Mouse (Mus musculus) kidney, embryonic 16.5 days (tissue): ENCODE measurements around the gene Utp20. TPM values are rescaled to one million over a fixed set of nuclear protein-coding genes. Genes with fewer than 3 reads are reported as not detected.
"Not testable (repeated sequence)": the region's sequence is repeated elsewhere in the genome, so short reads cannot be mapped to it uniquely, and the experiment has no call there.

Source experiments
- ATAC-seq: fragments of 200-750 bp; cut with Nextera tagmentation; 2 replicates; pipeline ENCODE4 v1.8.0; 2017; ENCODE audit warnings: moderate TSS enrichment; ENCODE audit not compliant: low FRiP score, low TSS enrichment
- H3K27ac ChIP-seq: fragments of 300-500 bp; sonication (generic); 2 replicates; pipeline ENCODE4 v1.5.1; 2014; ENCODE audit warnings: low read length
- H3K27me3 ChIP-seq: fragments of 300-500 bp; sonication (generic); 2 replicates; pipeline ENCODE4 v1.6.1; 2014; ENCODE audit warnings: low read length, control low read depth, mixed read lengths; ENCODE audit not compliant: insufficient read depth
- H3K36me3 ChIP-seq: fragments of 300-500 bp; sonication (generic); 2 replicates; pipeline ENCODE4 v1.6.1; 2014; ENCODE audit warnings: low read length, control low read depth, mixed read lengths; ENCODE audit not compliant: insufficient read depth
- H3K4me1 ChIP-seq: fragments of 300-500 bp; sonication (generic); 2 replicates; pipeline ENCODE4 v1.6.1; 2014; ENCODE audit warnings: low read length, control low read depth, mixed read lengths; ENCODE audit not compliant: insufficient read depth
- H3K4me2 ChIP-seq: fragments of 300-500 bp; sonication (generic); replicated peaks from 2 replicates; pipeline ENCODE4 v1.6.1; 2014; ENCODE audit warnings: low read depth, low read length
- H3K4me3 ChIP-seq: fragments of 300-500 bp; sonication (generic); 2 replicates; pipeline ENCODE4 v1.5.1; 2014; ENCODE audit warnings: mild to moderate bottlenecking, low read length
- H3K9ac ChIP-seq: fragments of 300-500 bp; sonication (generic); replicated peaks from 2 replicates; pipeline ENCODE4 v1.6.1; 2014; ENCODE audit warnings: low read length
- H3K9me3 ChIP-seq: fragments of 300-500 bp; sonication (generic); 2 replicates; pipeline ENCODE4 v1.6.1; 2016; ENCODE audit warnings: low read length, control low read depth
- WGBS: fragments of 180-500 bp; shearing (Covaris S2); extraction: QIAGEN DNeasy Blood & Tissue Kit; methylation state at CpG from one replicate; pipeline ENCODE4 v1.1.7; 2014; 5-methylcytosine and 5-hydroxymethylcytosine counted together
- polyA plus RNA-seq: library from polyadenylated mRNA; unstranded; fragments of >200 nt; fragmentation: Nextera tagmentation; extraction: Ambion mirVana; gene quantifications from 2 replicates; pipeline ENCODE4 v1.2.1, GENCODE M21; 2015

Utp20 gene
- polyA plus RNA-seq, 1 experiment from 2014 or later, result 16.8 TPM

DNA sequence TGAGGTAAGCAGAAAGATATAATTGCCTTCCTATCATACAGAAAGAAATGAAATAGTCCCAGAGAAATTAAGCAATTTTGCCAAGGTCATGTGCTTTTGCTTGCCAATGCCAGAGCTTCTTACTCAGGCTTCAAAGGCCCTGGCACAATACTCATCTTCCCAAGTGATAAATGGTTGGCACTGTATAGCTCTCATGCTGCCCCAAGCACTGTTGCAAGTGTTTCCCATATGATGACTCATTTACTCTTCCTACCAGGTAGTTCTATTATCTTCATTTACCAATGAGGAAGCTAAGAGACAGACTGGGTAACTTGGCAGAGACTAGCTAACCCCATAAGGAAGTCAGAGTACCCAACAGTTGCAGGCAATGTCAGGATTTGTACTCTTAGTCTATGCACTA lies 1.8 kb upstream of the Utp20 start:
- no peaks in the 10 kb centered on the region for H3K27me3 ChIP-seq
- H3K4me1 ChIP-seq, result peaks cover 5% of the 10 kb centered on the region
- no peak overlapping the region for H3K27ac ChIP-seq
- no peak overlapping the region for H3K9ac ChIP-seq
- peaks cover 14% of the 10 kb centered on the region for H3K36me3 ChIP-seq
- no peak for ATAC-seq
- no peak overlapping the region for H3K4me3 ChIP-seq
- no peak overlapping the region for H3K4me2 ChIP-seq
- H3K9me3 ChIP-seq, result no peaks in the 10 kb centered on the region

DNA sequence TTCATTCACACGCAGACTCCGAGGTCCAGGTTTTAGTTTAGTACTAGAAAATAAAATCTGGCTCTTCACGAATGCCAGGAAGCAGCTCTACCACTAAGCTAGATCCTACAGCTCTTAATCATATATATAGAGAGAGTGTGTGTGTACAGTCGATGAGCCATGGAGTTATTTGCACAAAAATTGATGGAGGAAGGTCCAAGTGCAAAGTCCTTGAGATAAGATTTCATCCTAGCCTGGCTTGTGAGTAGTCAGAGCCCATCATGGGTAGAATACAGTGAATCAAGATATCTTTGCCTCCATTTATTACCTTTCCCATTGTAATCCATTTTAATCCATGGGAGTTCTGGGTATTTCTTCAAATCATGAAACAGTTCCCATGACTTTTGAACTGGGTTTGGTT lies 992 bp upstream of the Utp20 start:
- WGBS, result 88% methylated on average over 4 of the region's 4 CpGs
- Histone ChIP-seq H3K4me1 (peaks cover 5% of the 10 kb centered on the region), H3K4me3 (peak overlapping the region; percentile 87; the same call in 1 of the 2 replicates), H3K4me2 (peak overlapping the region; percentile 90), H3K27ac (no peak overlapping the region), H3K9me3 (no peaks in the 10 kb centered on the region), H3K27me3 (no peaks in the 10 kb centered on the region), H3K9ac (no peak overlapping the region), H3K36me3 (peaks cover 20% of the 10 kb centered on the region)
- ATAC-seq, result no peak

DNA sequence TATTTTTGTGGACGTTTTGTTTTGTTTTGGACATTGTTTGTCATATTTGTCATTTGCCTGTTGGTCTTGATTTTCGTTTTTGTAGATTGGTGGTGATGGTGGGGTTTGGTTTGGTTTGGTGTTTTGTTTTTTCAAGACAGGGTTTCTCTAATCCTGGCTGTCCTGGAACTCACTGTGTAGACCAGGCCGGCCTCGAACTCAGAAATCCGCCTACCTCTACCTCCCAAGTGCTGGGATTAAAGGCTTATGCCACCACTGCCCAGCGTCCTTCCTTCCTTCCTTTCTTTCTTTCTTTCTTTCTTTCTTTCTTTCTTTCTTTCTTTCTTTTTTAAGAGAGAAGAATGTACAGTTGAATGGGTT lies 323 bp upstream of the Utp20 start:
- H3K9me3 ChIP-seq, H3K4me1 ChIP-seq, H3K27me3 ChIP-seq, H3K27ac ChIP-seq, ATAC-seq: not testable (repeated sequence)
- Histone ChIP-seq H3K4me2 (peak overlapping the region; percentile 90), H3K9ac (peak overlapping the region; percentile 64), H3K36me3 (peaks cover 20% of the 10 kb centered on the region), H3K4me3 (peak overlapping the region; percentile 87)
- 4% methylated on average over 6 of the region's 6 CpGs for WGBS

DNA sequence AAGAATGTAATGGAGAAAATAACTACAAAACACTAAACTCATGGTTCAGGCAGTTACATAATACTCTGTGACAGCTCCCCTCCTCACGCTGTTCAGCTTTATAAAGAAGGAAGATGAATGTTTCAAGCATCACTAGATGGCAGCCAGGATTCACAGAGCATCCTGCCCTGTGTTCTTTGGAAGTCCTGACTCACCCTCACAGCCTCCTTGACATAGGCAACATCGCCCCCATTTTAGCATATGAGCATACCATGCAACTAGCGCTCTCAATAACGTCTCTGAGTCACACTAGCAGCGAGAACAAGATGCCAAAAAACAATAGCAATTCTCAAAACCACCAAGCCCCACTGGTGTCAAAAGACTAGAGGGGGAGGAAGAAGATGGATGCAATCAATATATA lies 9.3 kb downstream of the Utp20 start:
- Histone ChIP-seq H3K4me2 (no peak overlapping the region), H3K4me1 (no peaks in the 10 kb centered on the region), H3K27me3 (no peaks in the 10 kb centered on the region), H3K36me3 (peaks cover 70% of the 10 kb centered on the region), H3K9me3 (no peaks in the 10 kb centered on the region), H3K9ac (no peak overlapping the region), H3K4me3 (no peak overlapping the region), H3K27ac (no peak overlapping the region)
- no peak for ATAC-seq
- 89% methylated on average over 5 of the region's 5 CpGs for WGBS

DNA sequence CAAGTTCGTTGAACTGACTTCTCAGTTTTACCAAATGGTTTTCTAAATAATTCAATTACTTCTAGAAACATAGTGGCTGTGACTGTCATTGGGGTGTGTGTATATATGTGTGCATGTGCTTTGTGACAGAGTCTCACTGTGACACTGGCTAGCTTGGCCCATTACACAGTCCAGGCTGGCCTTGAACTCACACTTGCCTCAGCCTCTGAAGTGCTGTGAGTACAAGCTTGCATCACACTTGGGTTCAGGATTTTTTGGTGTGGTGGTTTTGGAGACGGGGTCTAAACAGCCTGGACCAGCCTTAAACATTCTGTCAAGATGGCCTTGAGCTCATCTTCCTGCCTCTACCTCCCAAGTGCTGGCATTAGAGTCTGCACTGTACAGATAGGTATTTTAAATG lies 11.3 kb downstream of the Utp20 start:
- Histone ChIP-seq H3K9ac (no peak overlapping the region), H3K9me3 (no peaks in the 10 kb centered on the region), H3K4me1 (no peaks in the 10 kb centered on the region), H3K4me2 (no peak overlapping the region), H3K27ac (no peak overlapping the region), H3K27me3 (no peaks in the 10 kb centered on the region), H3K36me3 (peaks cover 69% of the 10 kb centered on the region), H3K4me3 (no peak overlapping the region)
- 85% methylated on average over 2 of the region's 2 CpGs for WGBS
- ATAC-seq, result no peak

DNA sequence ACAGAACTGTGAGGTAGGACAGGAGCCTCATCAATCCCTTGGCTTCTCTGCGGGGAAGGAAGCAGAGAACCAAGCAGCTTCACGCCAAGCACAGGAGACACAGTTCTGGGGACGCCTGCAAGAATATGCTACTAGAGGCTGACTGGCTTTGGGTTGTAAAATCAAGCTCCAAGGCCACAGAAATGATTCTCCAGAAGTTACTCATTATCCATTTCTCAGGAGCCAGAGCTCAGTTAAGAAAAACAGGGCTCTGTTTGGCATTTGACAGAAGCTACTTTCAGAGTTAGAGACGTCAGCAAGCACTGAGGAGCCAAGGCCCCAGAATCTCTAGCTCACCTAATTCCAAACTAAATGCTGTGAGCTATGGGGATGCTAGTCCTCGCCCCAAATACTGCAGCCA lies 14.9 kb downstream of the Utp20 start:
- Histone ChIP-seq H3K9me3 (no peaks in the 10 kb centered on the region), H3K9ac (no peak overlapping the region), H3K4me2 (no peak overlapping the region), H3K27me3 (no peaks in the 10 kb centered on the region), H3K4me1 (no peaks in the 10 kb centered on the region), H3K36me3 (peaks cover 69% of the 10 kb centered on the region), H3K4me3 (no peak overlapping the region), H3K27ac (0 out of 2 replicates have a peak overlapping the region, but pooled peaks have one; percentile 53)
- WGBS, result 86% methylated on average over 5 of the region's 5 CpGs
- peak; percentile 54; the same call in 1 of the 2 replicates for ATAC-seq

DNA sequence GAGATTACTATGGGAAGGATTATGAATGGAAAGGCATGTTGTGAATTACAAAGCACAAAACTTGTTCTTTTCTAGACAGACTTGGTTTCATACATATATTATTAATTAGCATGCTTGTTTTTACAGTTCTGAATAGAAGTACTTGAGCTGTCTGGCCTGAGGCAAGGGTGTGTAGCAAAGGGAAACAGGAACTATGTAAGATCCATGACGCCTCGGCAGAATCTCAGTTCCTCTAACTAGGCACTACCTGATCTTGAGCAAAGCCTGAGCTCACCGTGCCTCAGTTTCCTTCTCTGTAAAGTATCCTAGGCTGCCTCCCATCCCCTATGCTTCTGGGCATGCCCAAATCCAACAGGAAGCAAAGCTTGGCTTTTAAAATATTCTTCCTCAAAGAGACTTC lies 24.4 kb downstream of the Utp20 start:
- no peaks in the 10 kb centered on the region for H3K4me1 ChIP-seq
- H3K27ac ChIP-seq, result no peak overlapping the region
- H3K4me3 ChIP-seq, result no peak overlapping the region
- H3K36me3 ChIP-seq, result peaks cover 38% of the 10 kb centered on the region
- ATAC-seq, result no peak
- no peak overlapping the region for H3K9ac ChIP-seq
- WGBS, result 91% methylated on average over 3 of the region's 3 CpGs
- no peak overlapping the region for H3K4me2 ChIP-seq
- no peaks in the 10 kb centered on the region for H3K9me3 ChIP-seq
- no peaks in the 10 kb centered on the region for H3K27me3 ChIP-seq

DNA sequence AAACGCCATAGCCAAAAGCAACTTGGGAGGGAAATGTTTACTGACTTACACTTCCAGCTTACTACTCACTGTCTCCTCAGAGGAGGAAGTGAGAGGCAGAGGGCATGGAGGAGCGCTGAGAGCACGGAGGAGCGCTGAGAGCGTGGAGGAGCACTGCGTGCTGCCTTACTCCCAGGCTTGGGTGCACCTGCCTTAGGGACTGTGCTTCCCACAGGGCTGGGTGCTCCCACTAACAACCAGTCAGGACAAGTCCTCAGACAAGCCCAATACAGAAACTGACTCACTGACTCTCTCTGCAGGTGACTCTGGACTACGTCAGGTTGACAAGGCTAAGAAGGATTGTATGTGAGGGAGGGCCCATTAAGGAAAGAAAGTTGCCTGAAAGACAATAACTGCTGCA lies 27.2 kb downstream of the Utp20 start:
- Histone ChIP-seq H3K27ac (no peak overlapping the region), H3K9me3 (no peaks in the 10 kb centered on the region), H3K9ac (no peak overlapping the region), H3K36me3 (peaks cover 35% of the 10 kb centered on the region), H3K4me3 (no peak overlapping the region), H3K4me2 (no peak overlapping the region), H3K4me1 (no peaks in the 10 kb centered on the region), H3K27me3 (no peaks in the 10 kb centered on the region)
- no peak for ATAC-seq
- WGBS, result 94% methylated on average over 7 of the region's 7 CpGs

DNA sequence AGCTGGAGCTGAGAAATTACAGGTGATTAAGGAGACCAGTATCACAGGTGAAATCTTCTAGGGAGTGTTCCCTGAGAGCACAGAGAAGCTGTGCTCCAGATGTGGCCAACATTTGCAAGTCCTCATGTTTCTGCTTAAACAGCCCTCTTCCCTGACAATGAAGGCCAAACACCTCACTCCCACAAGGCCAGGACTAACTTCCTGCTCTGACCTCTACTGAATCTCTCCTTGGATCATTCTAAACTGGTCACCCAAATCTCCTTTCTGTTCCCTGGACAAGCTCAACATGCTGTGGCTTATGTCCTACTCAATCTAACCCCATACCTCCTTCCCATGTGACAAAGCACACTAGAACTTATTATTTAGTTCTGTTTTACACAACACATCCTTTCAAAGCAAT lies 29.2 kb downstream of the Utp20 start:
- H3K4me3 ChIP-seq, result no peak overlapping the region
- H3K27ac ChIP-seq, result no peak overlapping the region
- H3K9me3 ChIP-seq, result no peaks in the 10 kb centered on the region
- no peaks in the 10 kb centered on the region for H3K27me3 ChIP-seq
- peaks cover 38% of the 10 kb centered on the region for H3K36me3 ChIP-seq
- no peak overlapping the region for H3K4me2 ChIP-seq
- H3K4me1 ChIP-seq, result no peaks in the 10 kb centered on the region
- no peak overlapping the region for H3K9ac ChIP-seq
- ATAC-seq, result no peak

DNA sequence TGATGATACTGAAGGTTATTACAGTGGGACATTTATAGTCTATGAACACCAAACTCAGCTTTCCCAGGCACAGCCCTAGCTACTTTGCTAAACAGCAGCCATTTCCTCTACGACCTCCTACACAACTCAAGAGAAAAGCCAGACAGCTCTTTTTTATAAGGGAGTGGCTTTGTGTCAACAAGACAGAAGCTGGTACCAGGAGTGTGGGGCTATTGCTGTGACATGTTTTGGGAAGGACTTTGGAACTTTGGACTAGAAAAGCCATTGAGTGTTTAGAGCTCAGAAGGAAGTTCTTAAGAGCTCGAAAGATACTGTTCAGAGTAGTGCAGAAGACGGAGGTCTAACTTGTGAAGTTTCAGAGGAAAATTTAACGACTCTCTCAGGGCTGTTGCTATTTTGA lies 29.7 kb downstream of the Utp20 start:
- Histone ChIP-seq H3K27ac (no peak overlapping the region), H3K9ac (no peak overlapping the region), H3K4me2 (no peak overlapping the region), H3K9me3 (no peaks in the 10 kb centered on the region), H3K27me3 (no peaks in the 10 kb centered on the region), H3K36me3 (peaks cover 42% of the 10 kb centered on the region), H3K4me3 (no peak overlapping the region), H3K4me1 (no peaks in the 10 kb centered on the region)
- no peak for ATAC-seq
- WGBS, result 80% methylated on average over 4 of the region's 4 CpGs

DNA sequence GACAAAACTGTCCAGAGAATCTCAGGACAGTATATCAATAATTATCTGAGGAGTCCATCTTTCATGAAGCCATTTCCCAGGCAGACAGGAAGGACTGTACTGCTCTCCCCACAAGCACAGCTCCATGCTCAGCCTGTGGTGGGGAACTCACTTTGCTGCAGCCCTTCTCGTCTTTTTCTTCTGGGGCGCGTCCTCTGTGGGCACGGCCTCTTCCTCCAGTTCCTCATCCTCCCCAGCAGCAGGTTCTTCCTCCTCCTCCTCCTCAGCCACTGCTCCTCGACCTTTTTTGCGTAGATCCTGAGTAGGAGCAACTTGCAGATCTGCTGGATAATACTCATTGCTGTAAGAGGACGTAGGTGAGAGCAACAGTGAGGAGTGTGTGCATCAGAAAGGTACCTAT lies 31.4 kb downstream of the Utp20 start:
- no peak overlapping the region for H3K27ac ChIP-seq
- WGBS, result 91% methylated on average over 7 of the region's 7 CpGs
- peaks cover 42% of the 10 kb centered on the region for H3K36me3 ChIP-seq
- ATAC-seq, result no peak
- no peaks in the 10 kb centered on the region for H3K9me3 ChIP-seq
- H3K27me3 ChIP-seq, result no peaks in the 10 kb centered on the region
- no peaks in the 10 kb centered on the region for H3K4me1 ChIP-seq
- no peak overlapping the region for H3K4me3 ChIP-seq
- no peak overlapping the region for H3K9ac ChIP-seq
- no peak overlapping the region for H3K4me2 ChIP-seq
